Mouse (Mus musculus): ENCODE measurements around the gene Rragc.

Gene Rragc

GRCm38 (mm10) chr4:123916748-123917547 lies at the start of gene Rragc:
Rragc (plus strand) TSS chr4:123917446.
- in situ Hi-C loops (cut with MboI; ENCODE audit: unreplicated experiment in 2 of 2), result loop anchor here in 1 of 2 experiments (10.0 to 25.0 kb wide), 2 partner anchors 172 to 630 kb away; no protein-coding TSS in a partner anchor

- in situ Hi-C loops (cut with MboI; ENCODE audit: unreplicated experiment in 2 of 2), result loop anchor here (10.0 kb wide), 2 partner anchors 259 to 289 kb away; no protein-coding TSS in a partner anchor
These were observed 23.5 kb upstream of the Rragc start for GRCm38 (mm10) chr4:123893726-123894125.

DNA sequence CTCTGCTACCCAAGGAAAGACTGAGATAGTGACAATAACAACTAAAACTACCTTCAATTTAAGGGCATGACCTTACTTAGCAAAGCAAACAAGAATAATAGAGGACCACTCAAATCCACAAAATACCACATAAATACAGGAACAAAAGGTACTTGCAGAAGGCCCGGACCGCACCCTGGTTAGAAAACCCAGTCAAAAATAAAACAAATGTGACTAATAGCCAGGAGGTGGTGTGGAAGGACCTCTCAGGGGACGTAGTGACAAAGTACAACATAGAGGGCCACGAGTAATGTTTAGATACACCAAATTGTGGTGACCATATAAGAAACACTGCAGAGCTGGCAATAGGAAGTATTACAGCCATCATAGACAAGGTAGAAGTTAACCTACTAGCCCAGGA lies 23.0 kb upstream of the Rragc start:
- in situ Hi-C loops (cut with MboI; ENCODE audit: unreplicated experiment in 2 of 2), result loop anchor here (10.0 kb wide), 2 partner anchors 259 to 289 kb away; no protein-coding TSS in a partner anchor

DNA sequence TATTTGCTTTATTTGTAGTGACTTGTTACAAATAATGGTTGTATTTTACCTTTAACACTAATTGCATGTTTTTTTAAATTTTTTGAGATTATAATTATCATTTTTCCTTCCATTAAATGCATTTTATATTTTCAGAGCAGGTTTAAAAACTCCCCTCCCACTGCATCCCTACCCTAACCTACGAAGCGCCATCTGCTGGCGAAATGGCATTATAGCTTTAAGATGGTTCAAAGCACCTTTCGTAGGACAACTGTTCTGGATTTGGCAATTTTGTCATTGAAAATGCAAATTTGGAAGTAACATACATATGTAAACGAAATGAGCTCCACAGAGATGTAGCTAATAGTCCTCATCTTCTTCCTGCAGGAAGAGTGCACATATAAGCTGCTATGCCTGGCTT lies 18.6 kb upstream of the Rragc start:
- in situ Hi-C loops (cut with MboI; ENCODE audit: unreplicated experiment in 2 of 2), result loop anchor here (10.0 kb wide), 2 partner anchors 264 to 294 kb away; no protein-coding TSS in a partner anchor

DNA sequence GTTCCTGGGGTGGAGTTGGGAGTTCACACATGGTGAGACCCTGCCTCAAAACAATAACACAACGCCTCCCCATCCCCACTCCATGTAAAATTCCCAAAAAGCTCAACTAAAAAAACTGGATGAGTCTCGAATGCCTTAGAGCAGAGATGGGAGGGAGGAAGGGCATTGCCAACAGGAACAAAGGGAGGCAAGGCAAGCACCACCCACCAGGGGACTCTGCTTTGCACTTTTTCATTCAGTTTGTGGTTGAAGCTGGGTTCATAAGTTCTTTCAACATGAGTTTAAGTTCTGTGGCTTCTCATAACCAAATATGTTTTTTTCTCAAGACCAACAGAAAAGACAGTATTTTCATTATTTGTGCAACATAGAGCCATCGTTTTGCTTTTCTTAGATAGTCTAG lies 13.8 kb upstream of the Rragc start:
- in situ Hi-C loops (cut with MboI; ENCODE audit: unreplicated experiment in 2 of 2), result loop anchor here in 1 of 2 experiments (10.0 to 25.0 kb wide), 2 partner anchors 369 to 616 kb away; no protein-coding TSS in a partner anchor

GRCm38 (mm10) chr4:123904333-123905125 lies 12.7 kb upstream of the Rragc start, which contains the start of gene Mycbp:
Mycbp (plus strand) TSS chr4:123904832.
- in situ Hi-C loops (cut with MboI; ENCODE audit: unreplicated experiment in 2 of 2), result loop anchor here in 1 of 2 experiments (10.0 to 25.0 kb wide), 2 partner anchors 370 to 617 kb away; no protein-coding TSS in a partner anchor

- in situ Hi-C loops (cut with MboI; ENCODE audit: unreplicated experiment in 2 of 2), result loop anchor here in 1 of 2 experiments (10.0 to 25.0 kb wide), 2 partner anchors 370 to 618 kb away; no protein-coding TSS in a partner anchor
These were observed 12.0 kb upstream of the Rragc start for GRCm38 (mm10) chr4:123905126-123905668.

DNA sequence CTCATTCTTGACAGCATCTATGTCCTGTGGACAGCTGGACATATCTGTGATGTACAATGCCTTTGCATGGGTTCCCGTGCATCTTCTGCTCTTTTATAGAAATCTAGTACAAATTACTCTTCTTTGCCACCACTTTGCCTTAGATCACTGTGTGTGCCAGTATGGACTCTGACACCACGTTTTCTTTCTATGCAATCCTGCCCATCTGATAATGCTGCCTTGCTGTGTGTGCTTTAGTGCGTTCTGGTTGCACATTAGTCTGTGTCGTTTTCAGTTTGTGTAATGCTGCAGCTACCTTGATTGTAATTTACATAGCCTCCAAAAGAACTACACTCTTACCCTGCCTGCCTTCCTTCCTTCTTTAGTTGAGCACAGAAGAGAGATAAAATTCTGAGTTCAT lies 5.7 kb upstream of the Rragc start:
- in situ Hi-C loops (cut with MboI; ENCODE audit: unreplicated experiment in 2 of 2), result loop anchor here (5.0 to 25.0 kb wide), 3 partner anchors 164 to 624 kb away; no protein-coding TSS in a partner anchor

DNA sequence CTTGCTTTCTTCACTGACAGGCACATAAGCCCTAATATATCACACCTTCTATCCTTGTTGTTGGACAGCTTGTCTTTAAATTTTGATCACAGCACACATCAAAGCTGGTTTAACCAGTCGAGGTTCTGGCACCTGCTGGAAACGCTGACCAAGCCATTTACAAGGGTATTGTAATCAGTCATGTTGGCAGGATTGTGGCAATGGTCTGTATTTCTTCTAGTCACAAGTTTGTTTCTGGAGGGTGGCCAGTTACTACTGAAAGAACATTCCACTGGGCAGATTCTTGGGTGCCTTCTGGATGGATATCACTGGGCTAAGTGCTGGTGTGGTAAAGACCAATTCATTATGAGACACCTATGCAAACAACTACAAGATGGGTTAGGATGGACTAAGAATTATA lies 4.8 kb upstream of the Rragc start:
- in situ Hi-C loops (cut with MboI; ENCODE audit: unreplicated experiment in 2 of 2), result loop anchor here (5.0 to 25.0 kb wide), 3 partner anchors 165 to 625 kb away; no protein-coding TSS in a partner anchor

DNA sequence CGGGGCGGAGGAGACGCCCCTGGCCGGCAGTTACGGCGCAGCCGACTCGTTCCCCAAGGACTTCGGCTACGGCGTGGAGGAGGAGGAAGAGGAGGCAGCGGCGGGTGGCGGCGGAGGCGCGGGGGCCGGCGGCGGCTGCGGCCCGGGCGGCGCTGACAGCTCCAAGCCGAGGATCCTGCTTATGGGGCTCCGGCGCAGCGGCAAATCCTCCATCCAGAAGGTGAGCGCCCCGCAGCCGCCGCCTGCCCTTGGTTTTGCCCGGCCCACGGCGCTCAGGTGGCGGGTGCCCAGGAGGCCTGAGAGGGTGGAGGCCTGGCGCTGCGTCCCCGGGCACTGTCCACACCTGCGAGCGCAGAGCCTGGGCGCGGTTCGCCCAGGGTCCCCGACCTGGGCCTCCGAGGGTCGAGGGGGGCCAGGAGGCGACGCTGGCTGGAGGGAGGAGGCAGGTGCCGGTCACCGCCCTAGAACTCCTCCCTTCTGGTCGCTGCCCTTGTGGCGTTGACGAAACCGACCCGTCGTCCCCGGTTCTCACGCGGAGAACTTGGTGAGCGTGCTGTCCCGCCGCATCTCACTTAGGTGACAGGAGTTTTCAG lies 398 bp downstream of the Rragc start, which contains the start of gene 4930535I16Rik:
Gene 4930535I16Rik (minus strand): TSS at position 475 of the 593 bp plus-strand sequence.
- in situ Hi-C loops (cut with MboI; ENCODE audit: unreplicated experiment in 2 of 2), result loop anchor here in 1 of 2 experiments (10.0 to 25.0 kb wide), 2 partner anchors 173 to 630 kb away; no protein-coding TSS in a partner anchor

DNA sequence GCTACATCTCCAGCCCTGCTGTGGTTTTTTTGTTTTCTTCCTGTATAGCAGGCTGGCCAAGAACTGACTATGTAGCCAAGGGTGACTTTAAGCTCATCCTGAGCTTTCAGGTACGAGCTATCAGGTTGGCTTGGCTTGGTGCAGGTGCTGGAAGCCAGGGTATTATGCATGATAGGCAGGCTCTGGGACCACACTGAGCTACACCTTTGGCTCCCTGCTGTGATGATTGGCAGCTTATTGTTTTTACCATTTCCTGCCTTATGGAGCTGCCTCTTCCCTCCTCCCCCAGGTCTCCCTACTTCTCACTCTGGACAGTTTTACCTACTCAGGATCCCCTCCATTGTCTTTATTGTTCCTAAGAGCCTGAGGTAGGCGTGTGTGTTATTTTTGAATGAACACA lies 1.6 kb downstream of the Rragc start:
- in situ Hi-C loops (cut with MboI; ENCODE audit: unreplicated experiment in 2 of 2), result loop anchor here in 1 of 2 experiments (10.0 to 25.0 kb wide), 2 partner anchors 174 to 632 kb away; no protein-coding TSS in a partner anchor

DNA sequence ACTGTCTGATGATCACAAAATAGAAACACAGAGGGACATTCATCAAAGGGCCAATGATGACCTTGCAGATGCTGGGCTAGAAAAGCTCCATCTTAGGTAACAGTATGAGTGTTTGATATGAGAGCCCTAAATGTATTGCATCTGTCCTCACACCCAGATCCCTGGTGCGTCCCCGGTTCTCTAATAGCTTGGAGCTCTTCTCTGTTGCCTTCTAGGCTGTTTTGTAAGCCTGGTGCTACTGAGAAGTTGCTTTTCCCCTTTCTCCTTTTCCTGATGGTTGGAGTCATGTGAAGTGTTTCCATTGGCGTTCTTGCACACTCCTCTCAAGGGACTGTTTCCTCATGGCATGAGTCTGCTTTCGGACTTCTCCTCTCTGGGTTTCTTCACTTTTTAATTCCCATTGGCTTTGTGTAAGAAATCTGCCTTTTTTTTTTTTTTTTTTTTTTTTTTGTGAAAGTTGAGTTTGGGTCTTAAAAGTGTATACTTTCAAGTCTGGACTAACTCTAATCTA lies 3.9 kb downstream of the Rragc start:
- in situ Hi-C loops (cut with MboI; ENCODE audit: unreplicated experiment in 2 of 2), result loop anchor here in 1 of 2 experiments (25.0 kb wide), 1 partner anchor 634 kb away; no protein-coding TSS in a partner anchor

DNA sequence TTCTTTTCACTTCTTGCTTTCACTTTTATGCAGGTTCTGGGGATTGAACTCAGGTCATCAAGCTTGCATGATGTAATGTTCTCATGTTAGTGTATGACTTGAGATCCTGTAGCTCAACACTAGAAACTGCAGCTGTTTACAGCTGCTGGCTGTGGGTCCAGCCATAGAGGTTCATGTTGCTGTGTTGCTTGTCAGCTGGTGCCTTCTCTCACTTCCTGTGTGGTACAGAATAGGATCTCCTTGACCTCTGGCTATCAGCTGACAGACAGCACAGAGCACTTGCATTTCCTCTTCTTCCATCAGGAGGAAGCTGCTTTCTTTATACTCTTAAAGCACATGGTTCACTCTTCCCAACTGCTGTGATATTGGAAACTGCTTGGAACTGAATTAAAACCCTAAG lies 10.7 kb downstream of the Rragc start:
- in situ Hi-C loops (cut with MboI; ENCODE audit: unreplicated experiment in 2 of 2), result loop anchor here (25.0 kb wide), 3 partner anchors 691 to 1134 kb away; partner anchors contain the start of genes Dnali1 (in 1 of the 2), Heyl (in 1 of the 2), Ppt1 (in 1 of the 2) and Snip1 (in 1 of the 2)

- in situ Hi-C loops (cut with MboI; ENCODE audit: unreplicated experiment in 2 of 2), result loop anchor here (10.0 to 25.0 kb wide), 5 partner anchors 693 to 1195 kb away; partner anchors contain the start of genes Dnali1 (in 2 of the 2), Snip1 (in 2 of the 2), Heyl (in 1 of the 2) and Ppt1 (in 1 of the 2)
These were observed 12.7 kb downstream of the Rragc start for GRCm38 (mm10) chr4:123929994-123930393.

DNA sequence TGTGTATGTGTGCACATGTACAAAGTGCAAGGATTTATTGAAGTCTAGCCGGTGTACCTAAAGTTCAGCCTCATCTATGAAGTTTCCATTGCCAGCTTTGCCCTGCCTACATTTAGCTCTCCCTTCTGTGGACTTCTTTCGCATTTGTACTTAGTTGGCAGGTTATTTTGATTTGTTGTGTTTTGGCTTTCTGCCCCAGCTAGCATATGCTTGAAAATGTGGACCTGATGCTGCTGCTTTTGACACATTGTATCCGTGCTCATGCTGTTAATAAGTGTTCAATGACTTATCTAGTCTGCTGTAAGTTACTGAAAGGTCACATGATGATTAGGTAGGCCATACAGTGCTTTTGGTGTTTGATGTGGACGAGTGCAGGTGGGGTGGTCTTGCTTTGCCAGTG lies 17.1 kb downstream of the Rragc start:
- in situ Hi-C loops (cut with MboI; ENCODE audit: unreplicated experiment in 2 of 2), result loop anchor here (10.0 to 25.0 kb wide), 5 partner anchors 697 to 1190 kb away; partner anchors contain the start of genes Dnali1 (in 2 of the 2), Snip1 (in 2 of the 2), Heyl (in 1 of the 2) and Ppt1 (in 1 of the 2)

- in situ Hi-C loops (cut with MboI; ENCODE audit: unreplicated experiment in 2 of 2), result loop anchor here (10.0 to 25.0 kb wide), 5 partner anchors 699 to 1189 kb away; partner anchors contain the start of genes Dnali1 (in 2 of the 2), Snip1 (in 2 of the 2), Heyl (in 1 of the 2) and Ppt1 (in 1 of the 2)
These were observed 18.8 kb downstream of the Rragc start for GRCm38 (mm10) chr4:123936059-123936458.

DNA sequence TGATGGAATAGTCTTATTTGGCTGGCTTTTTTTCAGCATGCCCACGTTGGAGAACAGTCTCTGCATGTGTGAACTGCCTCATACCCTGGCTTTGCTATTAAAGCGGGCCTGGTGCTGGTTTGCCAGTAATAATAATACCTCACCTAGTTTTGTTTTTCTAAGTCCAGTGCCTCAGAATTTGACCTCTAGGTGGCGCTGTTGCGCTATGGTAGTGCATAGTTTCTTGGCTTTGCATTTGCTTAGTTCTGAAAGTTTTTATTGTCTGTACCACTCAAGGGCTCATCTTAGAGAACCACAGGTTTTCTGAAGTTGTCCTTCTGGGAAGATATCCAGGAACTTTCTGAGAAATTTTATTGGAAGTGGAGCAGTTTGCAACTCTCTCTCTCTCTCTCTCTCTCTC lies 22.6 kb downstream of the Rragc start:
- in situ Hi-C loops (cut with MboI; ENCODE audit: unreplicated experiment in 2 of 2), result loop anchor here (10.0 to 25.0 kb wide), 6 partner anchors 703 to 1185 kb away; partner anchors contain the start of genes Dnali1 (in 2 of the 2), Snip1 (in 2 of the 2), Heyl (in 1 of the 2) and Meaf6 (in 1 of the 2)

DNA sequence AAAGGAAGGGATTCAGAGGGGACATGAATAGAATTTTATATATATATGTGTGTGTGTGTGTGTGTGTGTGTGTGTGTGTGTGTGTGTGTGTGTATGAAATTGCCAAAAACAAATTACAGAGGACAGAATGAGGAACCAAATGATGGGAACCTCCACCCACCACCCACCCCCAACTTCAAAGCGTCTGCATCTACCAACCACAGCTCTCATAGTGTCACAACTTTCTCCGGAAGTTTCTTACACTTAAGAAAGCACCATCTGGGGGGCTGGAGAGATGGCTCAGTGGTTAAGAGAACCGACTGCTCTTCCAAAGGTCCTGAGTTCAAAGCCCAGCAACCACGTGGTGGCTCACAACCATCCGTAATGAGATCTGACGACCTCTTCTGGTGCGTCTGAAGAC lies 23.6 kb downstream of the Rragc start:
- in situ Hi-C loops (cut with MboI; ENCODE audit: unreplicated experiment in 2 of 2), result loop anchor here (10.0 to 25.0 kb wide), 4 partner anchors 704 to 1144 kb away; partner anchors contain the start of genes Dnali1 (in 1 of the 2), Heyl (in 1 of the 2), Meaf6 (in 1 of the 2) and Ppt1 (in 1 of the 2)

Data from v-Abl transformed pro-B cells (cell line).